Mouse (Mus musculus): ENCODE data around the gene Tmod4. TPM values are rescaled to one million over a fixed set of nuclear protein-coding genes. Genes with fewer than 3 reads are reported as not detected.

The Tmod4 gene
- total and polyA plus RNA-seq, 3 experiments: 3.1 to 5.4 TPM; not detected in 1

DNA sequence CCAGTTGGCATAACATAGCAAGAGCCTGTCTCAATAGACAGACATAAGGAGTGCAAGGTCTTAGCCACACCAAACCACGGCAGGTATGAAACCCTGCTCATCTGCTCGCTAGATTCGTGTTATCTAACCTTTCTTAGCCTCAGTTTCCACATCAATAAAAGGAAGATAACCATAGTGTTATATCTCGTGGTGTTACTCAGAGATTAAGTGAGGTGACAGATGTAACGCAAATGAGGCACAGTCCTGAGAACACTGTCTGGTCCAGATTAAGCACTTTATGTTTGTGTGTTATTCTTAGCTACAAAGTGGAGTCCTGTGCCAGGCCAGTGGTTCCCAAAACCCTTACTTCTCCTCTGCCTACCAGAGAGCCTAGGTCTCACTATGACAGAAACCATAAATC lies 40.6 kb downstream of the Tmod4 start:
- peak; percentile 65 for DNase-seq (ENCODE audit: low read depth, low spot score)
- Histone ChIP-seq H3K9ac (ENCODE audit: control insufficient read depth, low read depth, low read length, poor library complexity, severe bottlenecking) (no peak overlapping the region), H3K27ac (ENCODE audit: control insufficient read depth, low read depth, low read length) (no peak overlapping the region), H3K79me2 (ENCODE audit: control insufficient read depth, insufficient read depth, low read length, poor library complexity) (no peaks in the 10 kb centered on the region), H3K4me1 (ENCODE audit: control insufficient read depth in 1 of 2, insufficient read depth in 2 of 2, low read length in 2 of 2) (peaks cover 6 to 20% of the 10 kb centered on the region in 2 experiments), H3K4me3 (ENCODE audit: control insufficient read depth in 1 of 2, insufficient read depth in 1 of 2, low read depth in 2 of 2, low read length in 2 of 2) (no peak overlapping the region), H3K27me3 (ENCODE audit: control insufficient read depth in 1 of 2, insufficient read depth in 2 of 2, low read length in 2 of 2) (no peaks in the 10 kb centered on the region), H3K9me3 (replicated peaks; ENCODE audit: insufficient read depth, low read length) (no peaks in the 10 kb centered on the region), H3K36me3 (ENCODE audit: control insufficient read depth in 1 of 2, insufficient read depth in 2 of 2, low read length in 2 of 2) (peaks cover 0 to 7% of the 10 kb centered on the region in 2 experiments; a peak in 2 of 4 replicates)
- TF ChIP-seq TAL1 (IDR thresholded peaks at IDR 0.05; ENCODE audit: low read length): peak; percentile 44; the same call in 1 of the 2 replicates
- TF ChIP-seq CHD2 (IDR thresholded peaks at IDR 0.05; ENCODE audit: low read length): no peak
- no peak for TF ChIP-seq MAFK (IDR thresholded peaks at IDR 0.05; ENCODE audit: borderline replicate concordance, low read depth, low read length)
- TF ChIP-seq TBP (IDR thresholded peaks at IDR 0.05; ENCODE audit: low read depth, low read length): no peak
- no peak for TF ChIP-seq SMC3 (IDR thresholded peaks at IDR 0.05; ENCODE audit: low read depth, low read length)
- peak; percentile 48 for TF ChIP-seq RCOR1 (IDR thresholded peaks at IDR 0.05; ENCODE audit: low read depth, low read length)
- TF ChIP-seq GATA1 (IDR thresholded peaks at IDR 0.05; ENCODE audit: low read depth, low read length): peak; percentile 89
- TF ChIP-seq JUND (IDR thresholded peaks at IDR 0.05; ENCODE audit: low read depth, low read length): no peak
- TF ChIP-seq NELFE (IDR thresholded peaks at IDR 0.05; ENCODE audit: low read depth, low read length): no peak
- TF ChIP-seq ETS1 (IDR thresholded peaks at IDR 0.05; ENCODE audit: low read depth, low read length): peak; percentile 71
- no peak for TF ChIP-seq E2F4 (IDR thresholded peaks at IDR 0.05; ENCODE audit: borderline replicate concordance, low read depth, low read length)
- TF ChIP-seq USF1 (IDR thresholded peaks at IDR 0.05; ENCODE audit: low read depth, low read length): no peak
- no peak for TF ChIP-seq NRF1 (IDR thresholded peaks at IDR 0.05; ENCODE audit: insufficient read depth, low read depth, low read length, poor library complexity, severe bottlenecking)
- TF ChIP-seq TCF12 (IDR thresholded peaks at IDR 0.05; ENCODE audit: low read depth, low read length): peak; percentile 90
- TF ChIP-seq MEF2A (IDR thresholded peaks at IDR 0.05; ENCODE audit: extremely low read depth, insufficient replicate concordance, low read depth, low read length, poor library complexity, severe bottlenecking): peak; percentile 77; the same call in 1 of the 2 replicates
- peak; percentile 76 to 79 for TF ChIP-seq EP300 (IDR thresholded peaks at IDR 0.05; ENCODE audit: low read depth in 1 of 2, low read length in 2 of 2)
- no peak; the same call in 1 of the 2 replicates for TF ChIP-seq BHLHE40 (IDR thresholded peaks at IDR 0.05; ENCODE audit: borderline replicate concordance, low read depth, low read length)

DNA sequence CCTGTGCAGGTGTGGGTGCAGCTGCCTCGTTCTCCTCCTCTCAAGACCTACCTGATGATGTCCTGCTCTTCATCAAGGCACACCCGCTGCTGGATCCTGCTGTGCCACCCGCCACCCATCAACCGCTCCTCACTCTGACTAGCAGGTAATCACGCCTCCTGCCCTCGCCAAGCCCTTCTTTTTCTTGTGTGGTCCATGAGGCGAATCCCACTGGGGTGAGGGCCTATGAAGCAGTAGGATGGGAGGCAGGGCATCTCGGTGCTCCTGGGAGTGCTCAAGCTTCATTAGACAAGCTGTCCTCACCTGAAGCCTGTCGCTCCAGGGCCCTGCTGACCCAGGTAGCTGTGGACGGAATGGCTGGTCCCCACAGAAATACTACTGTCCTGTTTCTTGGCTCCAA lies 45.7 kb downstream of the Tmod4 start:
- Histone ChIP-seq H3K79me2 (ENCODE audit: control insufficient read depth, insufficient read depth, low read length, poor library complexity) (no peaks in the 10 kb centered on the region), H3K27ac (ENCODE audit: control insufficient read depth, low read depth, low read length) (no peak overlapping the region), H3K4me3 (ENCODE audit: control insufficient read depth in 1 of 2, insufficient read depth in 1 of 2, low read depth in 2 of 2, low read length in 2 of 2) (no peak overlapping the region), H3K27me3 (ENCODE audit: control insufficient read depth in 1 of 2, insufficient read depth in 2 of 2, low read length in 2 of 2) (no peaks in the 10 kb centered on the region), H3K9ac (ENCODE audit: control insufficient read depth, low read depth, low read length, poor library complexity, severe bottlenecking) (no peak overlapping the region), H3K9me3 (replicated peaks; ENCODE audit: insufficient read depth, low read length) (no peaks in the 10 kb centered on the region), H3K36me3 (ENCODE audit: control insufficient read depth in 1 of 2, insufficient read depth in 2 of 2, low read length in 2 of 2) (peaks cover 0 to 3% of the 10 kb centered on the region in 2 experiments; a peak in 2 of 4 replicates), H3K4me1 (ENCODE audit: control insufficient read depth in 1 of 2, insufficient read depth in 2 of 2, low read length in 2 of 2) (peaks cover 3% of the 10 kb centered on the region in 2 experiments)
- TF ChIP-seq MYC (IDR thresholded peaks at IDR 0.05; ENCODE audit: low read depth, low read length): no peak
- no peak for TF ChIP-seq GATA1 (IDR thresholded peaks at IDR 0.05; ENCODE audit: low read depth, low read length)
- TF ChIP-seq SMC3 (IDR thresholded peaks at IDR 0.05; ENCODE audit: low read depth, low read length): no peak
- TF ChIP-seq MAZ (IDR thresholded peaks at IDR 0.05; ENCODE audit: low read depth, low read length): no peak
- TF ChIP-seq SIN3A (IDR thresholded peaks at IDR 0.05; ENCODE audit: low read length): no peak
- no peak for TF ChIP-seq E2F4 (IDR thresholded peaks at IDR 0.05; ENCODE audit: borderline replicate concordance, low read depth, low read length)
- no peak for TF ChIP-seq JUND (IDR thresholded peaks at IDR 0.05; ENCODE audit: low read depth, low read length)
- no peak for TF ChIP-seq RAD21 (IDR thresholded peaks at IDR 0.05; ENCODE audit: low read depth, low read length)
- TF ChIP-seq MAFK (IDR thresholded peaks at IDR 0.05; ENCODE audit: borderline replicate concordance, low read depth, low read length): no peak
- no peak for TF ChIP-seq CTCF (IDR thresholded peaks at IDR 0.05 in 2 of 3, conservative IDR thresholded peaks at IDR 0.05 in 1 of 3; ENCODE audit: control insufficient read depth in 1 of 3, insufficient read depth in 1 of 3, low read depth in 2 of 3, low read length in 3 of 3, poor library complexity in 1 of 3, severe bottlenecking in 1 of 3)
- no peak for TF ChIP-seq CHD1 (IDR thresholded peaks at IDR 0.05; ENCODE audit: low read depth, low read length)
- no peak for TF ChIP-seq POLR2A (IDR thresholded peaks at IDR 0.05; ENCODE audit: control insufficient read depth in 1 of 2, insufficient read depth in 1 of 2, low read depth in 1 of 2, low read length in 2 of 2, poor library complexity in 1 of 2)
- no peak for TF ChIP-seq ETS1 (IDR thresholded peaks at IDR 0.05; ENCODE audit: low read depth, low read length)
- no peak for TF ChIP-seq MXI1 (IDR thresholded peaks at IDR 0.05; ENCODE audit: low read depth, low read length)
- TF ChIP-seq ELF1 (IDR thresholded peaks at IDR 0.05; ENCODE audit: low read depth, low read length): no peak
- no peak for TF ChIP-seq NELFE (IDR thresholded peaks at IDR 0.05; ENCODE audit: low read depth, low read length)
- TF ChIP-seq ZKSCAN1 (IDR thresholded peaks at IDR 0.05; ENCODE audit: low read depth, low read length): no peak
- no peak for TF ChIP-seq MEF2A (IDR thresholded peaks at IDR 0.05; ENCODE audit: extremely low read depth, insufficient replicate concordance, low read depth, low read length, poor library complexity, severe bottlenecking)
- DNase-seq (ENCODE audit: low read depth, low spot score): no peak

Measured in MEL (cell line).